Mouse (Mus musculus): ENCODE data around the gene Mettl6. TPM values are rescaled to one million over a fixed set of nuclear protein-coding genes. Genes with fewer than 3 reads are reported as not detected.
A peak's percentile ranks its signal among the peaks of the same experiment; 100 is the strongest.
"Not testable (repeated sequence)": the region's sequence is repeated elsewhere in the genome, so short reads cannot be mapped to it uniquely, and the experiment has no call there.

Mettl6 gene
- total RNA-seq, 1 experiment from 2014 or later = 66.3 TPM

DNA sequence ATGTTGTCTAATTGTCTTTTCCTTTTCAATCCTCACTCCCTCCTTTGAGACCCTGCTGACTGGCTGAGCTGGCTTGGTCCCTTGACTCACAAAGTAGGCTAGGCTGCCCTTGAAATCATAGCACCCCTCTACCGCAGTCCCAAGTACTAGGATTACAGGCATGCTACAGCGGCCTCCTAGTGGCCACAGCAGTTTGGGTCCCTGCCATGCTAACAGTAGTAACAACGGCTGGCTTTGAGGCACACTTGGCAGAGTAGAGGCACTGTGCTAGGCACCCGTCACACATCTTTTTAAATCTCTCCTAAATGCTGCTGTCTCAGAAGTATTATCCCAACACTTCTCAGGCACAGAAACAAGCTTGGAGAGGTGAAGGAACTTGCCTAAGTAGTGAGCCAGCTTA is 8.4 kb downstream of the Mettl6 start:
- no peak for ATAC-seq (replicated peaks; ENCODE audit: low read depth, poor library complexity, severe bottlenecking)

DNA sequence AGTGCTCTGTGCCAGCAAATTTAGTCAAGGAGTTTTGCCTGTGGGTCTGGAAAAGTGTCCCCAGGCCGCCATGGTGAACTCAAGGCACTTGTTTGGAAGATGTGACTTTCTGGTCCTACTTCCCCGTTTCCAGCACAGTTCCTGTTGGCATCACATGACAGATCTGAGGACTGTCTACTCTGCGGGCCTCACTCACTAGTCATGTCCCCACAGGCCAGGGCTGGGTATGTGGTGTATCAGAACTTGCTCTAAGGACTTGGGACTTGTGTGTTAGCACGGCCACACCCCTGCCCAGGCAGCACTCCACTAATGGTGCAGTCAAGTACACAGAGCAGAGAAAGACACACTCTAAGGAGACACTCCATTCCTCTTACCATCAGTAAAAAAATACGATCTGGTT is 12.4 kb downstream of the Mettl6 start:
- ATAC-seq (replicated peaks; ENCODE audit: low read depth, poor library complexity, severe bottlenecking) = no peak

DNA sequence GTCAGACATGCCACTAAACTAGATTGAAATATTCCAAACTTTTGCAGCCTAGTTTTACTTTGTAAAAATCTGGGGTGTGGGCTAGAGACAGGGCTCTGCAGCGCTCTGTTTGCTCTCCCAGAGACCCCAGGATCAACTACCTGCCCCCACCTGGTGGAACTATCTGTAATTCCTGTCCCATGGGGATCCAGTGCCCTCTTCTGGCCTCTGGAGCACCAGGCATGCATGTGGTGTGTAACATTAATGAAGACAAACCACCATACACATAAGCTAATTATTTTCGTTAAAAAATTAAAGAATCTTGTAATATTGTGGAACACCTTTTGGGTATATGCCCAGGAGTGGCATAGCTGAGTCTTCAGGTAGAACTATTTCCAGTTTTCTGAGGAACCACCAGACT is 21.5 kb downstream of the Mettl6 start:
- ATAC-seq (replicated peaks; ENCODE audit: low read depth, poor library complexity, severe bottlenecking) = no peak

DNA sequence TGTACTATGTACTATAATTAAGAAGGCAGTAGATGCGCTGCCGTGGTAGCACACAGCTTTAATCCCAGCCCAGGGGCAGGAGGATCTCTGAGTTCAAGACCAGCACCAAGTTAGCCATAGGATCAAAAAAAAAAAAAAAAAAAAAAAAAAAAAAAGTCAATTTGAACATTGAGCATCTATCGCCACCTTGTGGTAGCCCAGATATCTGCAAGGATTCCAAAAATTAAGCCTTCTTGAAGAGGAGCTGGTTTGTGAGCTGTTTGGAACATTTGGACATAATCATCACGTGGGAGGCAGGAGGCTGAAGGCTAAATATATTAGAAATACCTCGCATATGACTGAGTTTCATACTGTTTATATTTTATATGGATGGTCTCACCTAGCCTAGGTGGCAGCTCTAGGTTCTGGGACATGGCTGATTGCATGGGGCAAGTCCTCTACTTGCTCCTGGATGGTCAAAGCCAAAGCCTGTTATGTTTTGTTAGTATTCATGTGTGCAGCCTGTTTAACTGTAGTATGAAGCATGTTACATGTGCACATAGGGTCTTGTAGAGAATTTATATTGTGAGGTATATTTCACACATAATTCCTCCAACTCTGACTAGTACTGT is 22.3 kb downstream of the Mettl6 start:
- peak; percentile 42 for ATAC-seq (replicated peaks; ENCODE audit: low read depth, poor library complexity, severe bottlenecking)

DNA sequence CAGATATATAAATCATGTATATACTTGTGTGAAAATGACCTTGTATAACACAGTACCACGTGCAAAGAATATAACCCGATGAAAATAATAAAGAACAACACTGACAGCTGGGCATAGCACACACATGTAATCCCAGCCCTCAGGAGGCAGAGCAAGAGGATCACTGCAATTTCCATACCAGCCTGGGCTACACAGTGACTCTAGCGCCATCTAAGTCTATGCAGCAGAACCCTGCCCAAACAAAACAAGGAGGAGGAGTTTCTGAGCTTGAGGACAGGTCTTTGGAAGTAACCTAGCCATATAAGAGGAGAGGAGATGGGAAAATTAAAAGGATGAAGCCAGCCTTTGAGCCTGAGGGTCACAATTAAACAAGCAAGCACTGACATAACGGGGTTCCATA is 25.1 kb downstream of the Mettl6 start:
- ATAC-seq (replicated peaks; ENCODE audit: low read depth, poor library complexity, severe bottlenecking) = no peak

DNA sequence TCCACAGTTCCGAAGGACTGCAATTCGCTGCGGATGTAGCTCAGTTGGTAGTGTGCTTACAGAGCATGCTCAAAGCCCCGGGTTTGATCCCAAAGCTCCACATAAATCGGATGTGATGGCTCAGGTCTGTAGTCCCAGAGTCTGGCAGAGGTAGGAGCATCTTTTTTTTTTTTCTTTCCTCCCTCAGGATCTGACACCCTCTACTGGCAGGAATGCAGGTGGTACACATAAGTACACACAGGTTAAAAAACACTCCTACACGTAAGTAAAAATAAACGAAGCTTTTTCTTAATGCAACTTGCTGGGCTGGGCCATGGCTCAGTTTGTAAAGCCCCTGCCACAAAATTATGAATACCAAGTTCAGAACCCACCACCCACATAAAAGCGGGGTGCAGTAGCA is 30.7 kb downstream of the Mettl6 start:
- no peak for ATAC-seq (replicated peaks; ENCODE audit: low read depth, poor library complexity, severe bottlenecking)

DNA sequence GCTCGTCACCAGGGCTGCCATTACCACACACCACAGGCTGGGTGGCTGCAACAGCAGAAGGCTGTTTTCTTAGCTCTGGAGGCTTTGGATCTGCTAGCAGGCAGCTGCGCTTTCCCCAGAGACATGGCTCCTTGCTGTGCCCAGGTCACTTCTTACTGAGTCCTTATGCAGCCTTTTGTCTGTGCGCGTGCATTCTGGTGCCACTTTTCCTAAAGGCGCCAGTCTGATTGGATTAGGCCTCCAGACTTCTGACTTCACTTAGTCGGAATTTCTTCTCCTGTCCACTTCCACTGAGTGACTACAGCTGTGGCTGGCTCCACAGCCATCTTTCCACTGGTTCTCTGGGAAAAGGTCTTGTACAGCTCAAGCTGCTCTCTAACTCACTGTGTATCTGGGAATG is 32.0 kb downstream of the Mettl6 start:
- no peak for ATAC-seq (replicated peaks; ENCODE audit: low read depth, poor library complexity, severe bottlenecking)

DNA sequence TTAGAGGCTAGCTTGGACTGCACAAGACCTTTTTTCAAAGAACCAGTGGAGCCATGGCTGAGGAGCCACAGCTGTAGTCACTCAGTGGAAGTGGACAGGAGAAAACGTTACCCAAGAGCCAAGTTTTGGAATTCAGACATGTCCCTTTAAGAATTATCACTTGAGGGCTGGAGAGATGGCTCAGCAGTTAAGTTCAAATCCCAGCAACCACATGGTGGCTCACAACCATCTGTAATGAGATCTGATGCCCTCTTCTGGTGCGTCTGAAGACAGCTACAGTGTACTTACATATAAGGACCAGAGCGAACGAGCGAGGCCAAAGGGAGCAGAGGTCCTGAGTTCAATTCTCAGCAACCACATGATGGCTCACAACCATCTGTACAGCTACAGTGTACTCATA is 32.6 kb downstream of the Mettl6 start:
- ATAC-seq (replicated peaks; ENCODE audit: low read depth, poor library complexity, severe bottlenecking) = not testable (repeated sequence)

DNA sequence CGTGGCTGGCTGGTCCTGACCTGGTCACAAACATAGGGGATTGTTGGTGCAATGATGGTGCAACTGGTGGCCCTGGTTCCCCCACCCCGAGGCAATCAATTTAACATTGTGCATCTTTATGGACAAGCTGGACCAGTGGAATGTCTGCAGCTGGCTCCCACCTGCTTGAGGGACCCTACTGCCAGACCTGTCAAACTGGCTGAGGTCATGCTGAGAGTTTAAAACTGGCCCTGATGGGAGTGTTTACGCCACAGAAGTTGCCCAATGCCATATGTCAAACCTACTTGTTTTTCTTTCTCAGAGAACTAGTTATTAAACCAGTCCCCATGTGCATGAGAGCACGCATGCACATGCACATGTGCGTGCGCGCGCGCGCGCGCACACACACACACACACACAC is 36.8 kb downstream of the Mettl6 start:
- no peak for ATAC-seq (replicated peaks; ENCODE audit: low read depth, poor library complexity, severe bottlenecking)

DNA sequence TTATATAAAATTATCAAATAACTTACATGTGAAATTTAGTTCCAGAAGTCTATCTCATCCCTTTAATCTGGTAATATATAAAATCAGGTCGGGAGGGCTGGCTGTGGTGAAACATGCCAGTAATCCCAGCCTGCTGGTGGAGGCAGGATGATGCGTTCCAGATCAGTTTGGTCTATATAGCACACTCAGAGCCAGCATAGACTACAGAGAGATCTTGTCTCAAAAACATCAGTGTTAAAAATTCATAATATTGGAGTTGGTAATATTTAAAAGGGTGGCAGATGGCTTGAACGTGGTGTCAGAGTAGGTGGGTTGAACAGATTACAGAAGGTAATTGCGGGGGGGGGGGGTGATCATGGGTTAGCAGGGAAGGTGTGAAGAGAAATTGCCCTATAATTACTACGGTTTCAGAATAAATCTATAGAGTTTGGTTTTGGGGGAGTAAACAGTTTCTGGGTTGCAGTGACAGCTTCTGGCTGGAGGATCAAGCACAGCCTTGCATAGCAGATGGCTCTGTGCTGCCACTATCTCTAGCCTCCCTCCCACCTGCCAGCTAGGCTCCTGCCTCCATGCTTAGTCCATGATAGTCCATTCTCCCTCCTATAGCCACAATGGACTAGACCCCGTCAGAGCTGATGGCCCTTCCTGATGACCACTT is 38.6 kb downstream of the Mettl6 start:
- no peak for ATAC-seq (replicated peaks; ENCODE audit: low read depth, poor library complexity, severe bottlenecking)

DNA sequence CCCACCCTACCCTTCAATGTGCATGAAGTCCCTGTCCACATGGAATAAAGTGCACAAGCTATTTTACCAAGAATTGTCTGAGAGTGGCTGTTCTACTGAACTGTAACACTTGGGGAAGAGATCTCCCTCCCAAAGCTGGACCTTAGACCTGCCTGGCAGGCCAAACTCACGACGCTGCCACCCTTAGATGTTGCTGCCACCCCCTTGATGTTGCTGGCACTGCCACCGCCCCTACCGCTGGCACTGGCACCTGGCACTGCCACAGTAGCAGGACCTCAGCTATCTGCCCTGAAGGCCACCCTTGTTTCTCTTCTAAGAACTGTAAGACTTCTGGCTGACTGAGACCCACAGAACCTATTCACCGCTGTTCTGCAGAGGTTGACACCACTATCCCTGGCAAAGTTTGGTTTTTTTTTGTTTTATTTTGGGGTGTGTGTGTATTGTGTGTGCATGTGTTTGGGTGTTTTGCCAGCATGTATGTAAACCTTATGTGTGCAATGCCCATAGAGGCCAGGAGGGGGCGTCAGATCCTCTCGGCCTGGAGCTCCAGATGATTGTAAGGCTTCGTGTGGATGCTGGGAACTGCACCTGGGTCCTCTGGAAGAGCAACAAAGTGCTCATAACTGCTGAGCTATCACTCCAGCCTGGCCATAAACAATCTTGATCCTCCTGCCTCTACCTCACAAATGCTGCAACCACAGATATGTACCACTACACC is 39.8 kb downstream of the Mettl6 start:
- ATAC-seq (replicated peaks; ENCODE audit: low read depth, poor library complexity, severe bottlenecking) = no peak

DNA sequence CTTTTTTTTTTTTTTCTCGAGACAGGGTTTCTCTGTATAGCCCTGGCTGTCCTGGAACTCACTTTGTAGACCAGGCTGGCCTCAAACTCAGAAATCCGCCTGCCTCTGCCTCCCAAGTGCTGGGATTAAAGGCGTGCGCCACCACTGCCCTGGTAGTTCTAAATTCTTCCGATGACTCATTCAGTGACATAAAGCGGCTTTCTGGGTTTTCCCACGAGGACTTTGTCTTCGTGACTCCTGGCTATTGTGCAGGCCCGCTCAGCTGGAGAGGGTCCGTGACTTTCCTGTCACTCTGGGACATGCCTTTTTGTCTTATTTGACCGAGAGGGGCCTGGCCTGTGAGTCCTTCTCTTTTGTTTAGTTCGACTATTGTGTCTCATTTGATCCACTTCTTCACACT is 40.9 kb downstream of the Mettl6 start:
- not testable (repeated sequence) for ATAC-seq (replicated peaks; ENCODE audit: low read depth, poor library complexity, severe bottlenecking)

DNA sequence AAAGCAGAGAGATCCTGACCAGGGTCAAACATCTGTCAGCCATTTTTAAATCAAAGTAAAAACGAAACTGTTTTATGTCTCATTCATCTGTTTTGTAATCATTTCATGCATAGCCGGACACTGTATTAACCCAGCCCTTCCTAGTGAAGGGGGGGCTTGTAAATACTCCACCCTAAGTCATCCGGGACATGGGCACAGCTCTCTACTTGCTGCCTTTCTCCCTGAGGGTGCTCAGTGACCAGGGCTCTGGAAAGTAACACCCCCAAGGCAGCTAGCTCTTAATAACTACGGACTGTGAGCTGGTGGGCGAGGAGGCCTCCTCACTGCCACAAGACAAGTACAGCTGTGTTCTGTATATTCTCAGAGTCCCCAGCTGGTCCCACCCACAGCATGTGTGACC is 45.8 kb downstream of the Mettl6 start:
- ATAC-seq (replicated peaks; ENCODE audit: low read depth, poor library complexity, severe bottlenecking) = no peak

DNA sequence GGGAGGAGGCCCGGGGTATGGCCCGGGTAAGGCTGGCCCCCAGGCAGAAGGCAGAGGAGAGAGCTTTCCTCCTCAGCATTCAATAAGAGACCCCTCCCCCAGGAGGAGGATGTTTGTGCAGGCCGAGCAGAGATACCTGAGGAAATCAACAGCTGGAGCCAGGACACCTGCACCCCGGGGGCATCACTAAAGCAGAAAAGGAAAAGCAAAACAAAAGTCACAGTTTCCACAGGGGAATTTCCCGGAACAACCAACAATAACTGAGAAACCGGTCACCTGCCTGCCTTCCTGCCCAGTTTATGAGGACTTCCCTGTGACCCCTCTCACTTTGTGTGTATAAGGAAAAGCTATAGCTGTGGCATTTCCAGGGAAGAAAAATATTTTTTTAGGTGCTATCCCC is 51.2 kb downstream of the Mettl6 start:
- ATAC-seq (replicated peaks; ENCODE audit: low read depth, poor library complexity, severe bottlenecking) = no peak

DNA sequence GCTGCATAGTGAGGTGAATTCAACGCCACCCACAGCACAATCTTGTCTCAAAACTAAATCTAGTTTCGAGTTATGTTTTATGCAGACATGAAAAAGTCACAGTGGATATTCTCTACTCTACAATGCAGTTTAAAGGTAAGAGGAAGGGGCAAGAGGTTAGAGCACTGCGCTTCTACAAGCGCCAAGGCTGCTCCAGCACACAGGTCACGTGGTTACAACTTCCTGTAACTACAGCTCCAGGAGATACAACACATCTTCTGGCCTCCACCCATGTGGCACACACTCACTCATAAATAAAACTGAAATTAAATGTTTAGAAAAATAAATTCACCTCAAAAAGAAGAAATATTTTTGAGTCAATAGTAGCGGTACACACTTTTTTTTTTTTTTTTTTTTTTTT is 54.1 kb downstream of the Mettl6 start:
- 0 out of 2 replicates have a peak, but pooled peaks have one; percentile 27 for ATAC-seq (replicated peaks; ENCODE audit: low read depth, poor library complexity, severe bottlenecking)

DNA sequence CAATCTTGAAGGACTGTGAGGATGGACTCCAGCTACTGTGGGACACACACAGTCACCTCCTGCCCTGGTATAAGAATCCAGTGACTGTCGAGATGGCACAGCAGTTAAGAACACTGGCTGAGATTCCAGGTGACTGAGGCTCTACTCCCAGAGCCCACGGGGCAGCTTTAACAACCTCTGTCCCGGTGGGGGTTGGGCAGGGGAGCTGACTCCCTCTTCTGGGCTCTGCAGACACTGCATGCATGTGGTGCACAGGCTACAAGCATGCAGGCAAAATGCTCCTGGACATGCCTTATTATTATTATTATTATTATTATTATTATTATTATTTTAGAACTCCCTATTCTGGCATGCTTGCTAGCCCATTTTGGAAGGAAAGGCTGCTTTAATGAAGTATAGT is 54.6 kb downstream of the Mettl6 start:
- no peak for ATAC-seq (replicated peaks; ENCODE audit: low read depth, poor library complexity, severe bottlenecking)

DNA sequence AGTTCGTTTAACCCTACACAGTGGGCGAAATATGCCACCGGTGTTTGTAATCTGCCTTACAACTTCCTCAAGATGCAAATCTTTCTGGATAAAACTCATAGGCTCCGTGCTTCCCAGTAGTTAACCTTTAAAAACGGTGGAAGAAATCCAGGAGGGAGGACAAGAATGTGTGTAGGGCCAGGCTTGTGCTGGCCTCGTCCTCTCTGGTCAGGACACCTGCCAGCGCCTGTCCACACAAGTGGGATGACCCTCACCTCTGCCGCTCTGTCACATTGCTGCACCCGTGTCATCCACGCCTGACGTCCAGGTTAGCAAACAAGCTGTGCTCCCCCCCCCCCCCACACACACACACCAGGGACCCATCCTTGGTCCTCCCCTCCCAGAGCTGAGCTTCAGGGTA is 55.6 kb downstream of the Mettl6 start:
- ATAC-seq (replicated peaks; ENCODE audit: low read depth, poor library complexity, severe bottlenecking) = no peak

DNA sequence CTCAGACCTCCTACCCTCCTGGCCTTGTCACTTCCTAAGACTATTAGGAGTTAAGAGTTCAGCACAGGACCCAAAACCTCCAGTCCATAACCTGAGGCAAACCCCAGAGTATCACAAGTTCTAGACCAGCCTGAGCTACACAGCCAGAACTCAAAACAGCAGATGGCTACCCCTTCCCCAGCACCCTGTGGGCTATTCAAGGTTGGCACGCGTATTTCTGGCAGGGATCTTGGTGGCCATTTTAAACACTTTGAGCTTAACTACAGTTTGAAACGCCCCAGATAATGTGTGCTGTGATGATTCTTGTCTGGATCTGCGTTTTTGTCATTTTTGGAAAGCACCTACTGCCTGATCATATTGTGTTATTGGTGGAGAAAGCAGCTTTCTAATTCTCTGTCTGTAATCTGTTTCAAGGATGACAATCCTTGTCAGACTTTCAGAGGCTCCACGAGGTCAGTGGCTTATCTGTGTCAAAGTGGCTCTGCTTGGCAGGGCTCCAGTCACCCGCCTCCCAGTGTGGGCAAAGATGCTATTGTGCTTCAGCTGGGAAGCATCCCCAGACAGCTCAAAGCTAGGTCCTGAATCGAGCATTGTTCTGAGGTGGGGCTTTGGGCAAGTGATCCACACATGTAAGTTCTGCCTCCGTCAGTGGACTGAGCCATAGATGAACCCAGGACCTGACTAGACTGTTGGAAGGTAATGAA is 56.9 kb downstream of the Mettl6 start:
- ATAC-seq (replicated peaks; ENCODE audit: low read depth, poor library complexity, severe bottlenecking) = no peak

DNA sequence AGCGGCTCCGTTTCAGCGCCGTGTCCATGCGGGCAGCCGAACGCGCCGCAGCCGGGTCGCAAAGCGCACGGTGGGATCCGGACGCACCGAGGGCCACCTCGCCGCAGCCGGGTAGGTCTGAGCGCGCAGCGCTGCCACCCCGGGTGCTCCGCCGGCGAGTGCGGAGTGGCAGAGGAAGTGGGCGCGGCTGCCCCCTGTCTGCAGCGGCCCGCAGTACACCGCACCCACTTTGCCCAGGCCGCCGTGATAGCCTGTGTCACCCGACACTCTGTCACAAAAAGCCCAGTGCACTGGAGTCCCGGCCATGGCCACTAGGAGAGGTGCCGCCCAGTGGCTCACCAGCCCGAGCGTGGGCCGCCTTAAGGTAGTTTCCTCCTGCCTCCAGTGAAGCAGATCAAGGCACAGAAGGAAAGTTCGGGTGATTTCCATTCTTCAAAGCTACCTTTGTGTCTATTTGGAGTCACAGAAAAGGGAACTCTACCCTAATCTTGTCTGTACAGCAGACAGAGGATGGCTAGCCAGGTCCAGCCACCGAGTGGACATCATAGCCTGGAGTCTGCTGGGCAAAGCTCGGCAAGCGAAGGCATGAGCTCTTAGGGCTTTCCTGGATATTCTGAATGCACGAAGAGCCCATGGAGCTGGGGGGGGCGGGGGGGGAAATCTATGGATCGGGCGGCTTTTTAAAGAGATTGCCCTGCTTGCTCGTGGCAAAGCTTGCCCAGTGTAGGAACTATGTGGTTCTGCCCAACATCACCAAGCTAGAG is 58.7 kb downstream of the Mettl6 start, which contains the start of gene Sh3bp5:
TSS of gene Sh3bp5 (minus strand) at position 149 of the 764 bp plus-strand sequence.
- ATAC-seq (replicated peaks; ENCODE audit: low read depth, poor library complexity, severe bottlenecking) = peak; percentile 97

Data from common myeloid progenitor, adult 5-6 weeks (primary cell).